Mouse (Mus musculus) forebrain, embryonic 10.5 days (tissue): ENCODE measurements around the gene Vps18. TPM values are rescaled to one million over a fixed set of nuclear protein-coding genes. Genes with fewer than 3 reads are reported as not detected.

ENCODE experiments used
- DNase-seq: peaks from one replicate; pipeline ENCODE4 v3.0.0-alpha.2; 2017; ENCODE audit warnings: low spot score; ENCODE audit errors: extremely low spot score
- H3K27ac ChIP-seq: fragments of 300-500 bp; sonication (generic); 2 replicates; pipeline ENCODE4 v1.5.1; 2016; ENCODE audit warnings: mild to moderate bottlenecking
- H3K27me3 ChIP-seq: fragments of 300-500 bp; sonication (generic); 2 replicates; pipeline ENCODE4 v1.6.1; 2016; ENCODE audit warnings: mild to moderate bottlenecking; ENCODE audit not compliant: poor library complexity, severe bottlenecking
- H3K36me3 ChIP-seq: fragments of 300-500 bp; sonication (generic); replicated peaks from 2 replicates; pipeline ENCODE4 v1.6.1; 2016; ENCODE audit warnings: mild to moderate bottlenecking, moderate library complexity
- H3K4me1 ChIP-seq: fragments of 300-500 bp; sonication (generic); 2 replicates; pipeline ENCODE4 v1.6.1; 2016
- H3K4me3 ChIP-seq: fragments of 300-500 bp; sonication (generic); 2 replicates; pipeline ENCODE4 v1.5.1; 2016; ENCODE audit warnings: mild to moderate bottlenecking, moderate library complexity
- H3K9me3 ChIP-seq: fragments of 300-500 bp; sonication (generic); 2 replicates; pipeline ENCODE4 v1.6.1; 2016; ENCODE audit warnings: mild to moderate bottlenecking, moderate library complexity
- WGBS: fragments of 180-500 bp; shearing (Covaris S2); methylation state at CpG from one replicate; pipeline ENCODE4 v1.1.7; 2016; 5-methylcytosine and 5-hydroxymethylcytosine counted together
- polyA plus RNA-seq: library from polyadenylated mRNA; unstranded; fragments of >200 nt; fragmentation: Nextera tagmentation; extraction: Ambion mirVana; gene quantifications from 2 replicates; pipeline ENCODE4 v1.2.1, GENCODE M21; 2016

The Vps18 gene
- polyA plus RNA-seq, 1 experiment from 2014 or later, result 23.0 TPM

DNA sequence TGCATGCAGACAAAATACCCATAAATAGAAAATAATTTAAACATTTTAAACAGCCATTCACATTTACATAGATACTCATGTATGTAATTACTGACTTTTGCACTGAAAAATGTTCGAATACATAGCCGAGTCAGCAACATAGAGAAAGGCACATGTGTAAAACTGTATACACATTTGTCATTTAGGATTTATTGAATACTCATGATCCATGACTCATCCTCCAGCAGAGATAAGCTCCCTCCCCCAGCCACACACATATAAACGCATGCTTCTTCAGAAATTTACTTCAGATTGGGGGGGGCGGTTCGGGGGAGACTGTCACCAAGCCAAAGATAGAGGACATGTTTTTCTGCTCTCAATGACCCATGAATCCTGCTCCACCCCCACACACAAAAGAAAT is 24.7 kb upstream of the Vps18 start:
- Histone ChIP-seq H3K36me3 (no peaks in the 10 kb centered on the region), H3K27ac (no peak overlapping the region), H3K27me3 (peaks cover 5% of the 10 kb centered on the region), H3K4me3 (no peak overlapping the region), H3K9me3 (no peaks in the 10 kb centered on the region), H3K4me1 (peaks cover 8% of the 10 kb centered on the region)
- WGBS, result 88% methylated on average over 5 of the region's 5 CpGs
- no peak for DNase-seq

DNA sequence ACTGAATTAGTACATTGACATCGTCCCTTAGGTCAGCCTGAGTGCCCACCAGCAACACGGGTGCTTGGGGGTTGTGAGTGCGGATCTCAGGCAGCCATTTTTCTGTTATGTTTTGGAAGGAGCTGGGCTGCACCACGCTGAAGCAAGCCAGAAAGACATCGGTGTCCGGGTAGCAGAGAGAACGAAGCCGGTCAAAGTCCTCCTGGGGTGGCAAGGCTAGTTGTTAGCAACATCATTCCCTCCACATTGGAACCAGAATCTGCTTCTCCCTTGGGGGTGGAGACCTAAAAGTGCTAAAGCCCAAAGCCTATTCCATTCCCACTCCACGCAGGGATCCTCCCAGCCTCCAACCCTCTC is 18.3 kb upstream of the Vps18 start:
- Histone ChIP-seq H3K4me3 (peak overlapping the region; percentile 76), H3K9me3 (no peaks in the 10 kb centered on the region), H3K27ac (no peak overlapping the region), H3K27me3 (peaks cover 28% of the 10 kb centered on the region), H3K4me1 (peaks cover 10% of the 10 kb centered on the region), H3K36me3 (no peaks in the 10 kb centered on the region)
- no peak for DNase-seq
- 49% methylated on average over 9 of the region's 9 CpGs for WGBS

DNA sequence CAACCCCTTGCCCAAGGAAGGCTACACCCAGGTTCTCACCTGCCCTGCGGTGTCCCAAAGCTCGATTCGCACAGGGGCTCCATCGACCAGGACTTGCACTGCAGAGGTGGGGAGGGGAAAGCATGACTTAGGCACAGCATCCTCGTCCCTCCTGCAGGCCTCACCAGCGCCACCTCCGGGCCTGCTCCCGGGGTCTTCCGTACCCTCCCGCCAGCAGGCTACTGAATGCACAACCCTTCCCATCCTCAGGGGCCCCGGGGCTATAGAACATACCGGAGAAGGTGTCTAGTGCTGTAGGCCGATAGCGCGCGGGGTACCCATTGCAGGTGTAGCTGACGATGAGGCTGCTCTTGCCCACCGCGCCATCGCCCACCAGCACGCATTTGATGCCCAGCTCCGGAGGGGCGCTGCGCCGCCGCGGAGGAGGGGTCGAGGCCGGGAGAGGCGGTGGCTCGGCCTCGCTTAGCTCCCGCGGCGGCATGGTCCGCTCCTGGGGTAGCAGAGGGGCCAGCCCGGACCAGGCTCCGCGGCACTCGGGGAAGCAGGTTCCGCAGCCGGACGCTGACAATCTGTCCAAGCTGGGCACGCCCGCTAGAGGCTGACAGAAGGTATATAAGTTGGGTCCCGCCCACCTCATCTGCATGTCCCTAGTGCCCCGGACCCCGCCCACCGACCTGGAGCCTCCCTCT is 17.8 kb upstream of the Vps18 start, which contains the start of gene Rhov:
Gene Rhov (minus strand): TSS at position 630 of the 689 bp plus-strand sequence.
- Histone ChIP-seq H3K4me3 (peak within 1 kb of the TSS; percentile 76), H3K27me3 (peaks cover 28% of the 10 kb centered on the region), H3K36me3 (no peaks in the 10 kb centered on the region), H3K27ac (peak within 1 kb of the TSS; percentile 72), H3K4me1 (peaks cover 10% of the 10 kb centered on the region), H3K9me3 (no peaks in the 10 kb centered on the region)
- peak; percentile 69 for DNase-seq
- WGBS, result under 1% methylated on average over 49 of the region's 49 CpGs

DNA sequence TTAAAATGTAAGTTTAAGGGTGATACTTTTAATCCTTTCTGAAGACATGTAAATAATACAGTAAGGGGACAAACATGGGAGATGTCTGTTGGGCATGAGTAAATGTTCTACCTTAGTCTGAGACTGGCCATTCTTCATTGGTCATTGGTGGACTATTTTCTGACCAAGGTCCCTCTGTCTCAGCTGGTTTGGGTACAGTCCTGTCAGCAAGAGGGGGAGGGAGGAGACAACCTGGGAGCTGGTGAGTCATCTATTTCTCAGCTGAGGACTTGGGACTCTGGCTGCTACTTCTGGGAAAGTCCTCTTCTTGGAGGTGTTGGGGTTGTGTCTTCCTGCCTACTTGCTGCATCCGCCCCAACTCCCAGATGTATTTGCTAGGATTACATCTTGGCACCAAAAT is 14.4 kb upstream of the Vps18 start:
- 90% methylated on average over 1 of the region's 1 CpGs for WGBS
- no peak for DNase-seq
- H3K4me1 ChIP-seq, result peaks cover 10% of the 10 kb centered on the region
- peaks cover 20% of the 10 kb centered on the region for H3K27me3 ChIP-seq
- no peak overlapping the region for H3K4me3 ChIP-seq
- no peaks in the 10 kb centered on the region for H3K36me3 ChIP-seq
- H3K27ac ChIP-seq, result no peak overlapping the region
- H3K9me3 ChIP-seq, result no peaks in the 10 kb centered on the region

DNA sequence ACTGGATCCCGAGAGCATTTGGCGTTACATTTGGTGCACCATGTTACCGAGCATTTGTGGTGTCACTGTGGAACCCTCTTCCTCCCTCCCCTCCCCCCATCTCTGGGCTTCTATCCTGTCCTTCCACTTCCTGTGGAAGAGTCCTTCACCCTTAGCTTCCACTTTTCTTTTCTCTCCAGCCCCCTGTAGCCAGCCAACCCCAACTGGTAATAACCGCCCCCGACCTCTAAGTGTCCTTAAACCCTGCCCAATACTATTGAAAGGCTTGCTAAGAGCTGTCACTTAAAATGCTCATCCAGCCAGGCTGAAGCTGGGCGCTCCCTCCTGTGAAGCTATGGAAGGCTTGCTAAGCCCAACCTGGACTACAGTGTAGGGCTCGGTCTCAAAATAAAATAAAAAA is 11.6 kb upstream of the Vps18 start:
- WGBS, result 82% methylated on average over 7 of the region's 7 CpGs
- H3K4me1 ChIP-seq, result no peaks in the 10 kb centered on the region
- no peak for DNase-seq
- no peaks in the 10 kb centered on the region for H3K36me3 ChIP-seq
- no peak overlapping the region for H3K27ac ChIP-seq
- no peaks in the 10 kb centered on the region for H3K9me3 ChIP-seq
- no peak overlapping the region for H3K4me3 ChIP-seq
- H3K27me3 ChIP-seq, result no peaks in the 10 kb centered on the region

DNA sequence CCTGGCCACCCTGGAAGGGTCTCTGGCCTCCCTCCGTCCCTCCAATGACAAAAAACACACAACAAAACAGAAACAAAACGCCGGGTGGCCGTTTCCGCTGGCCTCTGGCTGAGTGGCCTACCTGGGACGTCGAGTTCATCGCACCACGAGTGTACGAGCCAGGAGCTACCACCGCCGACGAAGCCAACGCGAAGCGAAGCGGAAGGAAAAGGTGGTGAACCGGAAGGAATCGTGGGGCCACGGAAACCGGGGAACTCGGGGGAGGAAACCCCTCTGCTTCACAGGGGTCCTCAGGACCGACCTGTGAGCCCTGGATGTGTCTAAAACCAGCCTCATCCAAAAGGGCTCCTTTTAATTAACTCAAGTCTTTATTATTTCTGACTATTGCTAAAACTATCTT is 10.7 kb upstream of the Vps18 start:
- WGBS, result 86% methylated on average over 23 of the region's 23 CpGs

DNA sequence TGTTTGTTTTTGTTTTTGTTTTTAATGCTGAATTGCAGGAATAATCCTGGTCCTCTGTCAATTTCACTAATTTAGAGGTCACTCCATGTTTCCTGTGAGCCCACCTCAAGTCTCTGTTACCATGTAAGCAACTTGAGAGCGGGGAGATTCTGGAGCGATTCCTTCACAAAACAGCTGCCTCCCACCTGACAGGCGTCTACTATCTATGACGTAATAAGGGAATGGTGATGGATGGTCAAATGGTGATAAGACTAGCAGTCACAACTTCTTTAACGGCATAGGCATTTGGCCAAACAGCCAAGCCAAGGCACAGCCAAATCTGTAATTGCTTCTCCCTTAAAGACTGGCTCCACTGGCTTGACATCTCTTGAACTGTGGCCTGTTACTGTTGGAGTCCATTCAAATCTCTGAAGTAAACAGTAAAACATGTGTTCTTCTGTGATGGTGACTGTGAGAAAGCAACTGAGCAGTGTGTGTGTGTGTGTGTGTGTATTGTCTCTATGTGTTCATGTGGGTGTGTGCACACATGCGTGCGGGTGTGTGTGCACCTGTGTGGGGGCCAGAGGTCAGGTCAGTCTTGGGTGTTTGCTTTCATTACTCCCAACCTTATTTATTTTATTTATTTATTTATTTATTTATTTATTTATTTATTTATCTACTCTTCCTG is 6.5 kb upstream of the Vps18 start:
- H3K4me3 ChIP-seq, result no peak overlapping the region
- no peaks in the 10 kb centered on the region for H3K27me3 ChIP-seq
- H3K9me3 ChIP-seq, result no peaks in the 10 kb centered on the region
- no peaks in the 10 kb centered on the region for H3K4me1 ChIP-seq
- 93% methylated on average over 7 of the region's 7 CpGs for WGBS
- no peaks in the 10 kb centered on the region for H3K36me3 ChIP-seq
- H3K27ac ChIP-seq, result no peak overlapping the region
- DNase-seq, result no peak

More for the DNA sequence above, 10.7 kb upstream of the Vps18 start:
- Histone ChIP-seq H3K27ac (no peak overlapping the region), H3K27me3 (no peaks in the 10 kb centered on the region), H3K4me3 (no peak overlapping the region), H3K9me3 (no peaks in the 10 kb centered on the region), H3K4me1 (no peaks in the 10 kb centered on the region), H3K36me3 (no peaks in the 10 kb centered on the region)
- DNase-seq, result no peak

DNA sequence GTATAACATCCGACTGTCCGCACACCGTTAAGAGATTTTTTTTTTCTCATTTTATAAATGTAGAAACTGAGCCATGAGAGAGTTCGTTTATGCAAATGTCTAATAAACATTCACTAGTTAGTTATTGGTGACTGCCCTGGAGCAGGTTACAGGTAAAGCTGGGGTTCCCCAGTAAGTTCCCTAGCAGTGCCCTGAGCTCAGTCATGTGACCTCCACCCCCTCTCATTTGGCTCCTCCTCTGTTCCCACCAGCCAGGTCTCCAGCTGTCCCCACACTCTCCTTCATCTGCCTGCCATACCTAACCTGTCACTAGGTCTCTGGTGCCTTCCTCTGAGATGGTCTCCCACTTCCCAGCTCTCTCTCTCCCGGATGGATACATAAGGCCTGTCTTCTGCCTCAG is 1.2 kb upstream of the Vps18 start:
- no peak for DNase-seq
- peaks cover 20% of the 10 kb centered on the region for H3K4me1 ChIP-seq
- H3K36me3 ChIP-seq, result peaks cover 26% of the 10 kb centered on the region
- H3K9me3 ChIP-seq, result no peaks in the 10 kb centered on the region
- WGBS, result 84% methylated on average over 5 of the region's 5 CpGs
- peaks cover 8% of the 10 kb centered on the region for H3K27me3 ChIP-seq
- H3K4me3 ChIP-seq, result no peak overlapping the region
- no peak overlapping the region for H3K27ac ChIP-seq

DNA sequence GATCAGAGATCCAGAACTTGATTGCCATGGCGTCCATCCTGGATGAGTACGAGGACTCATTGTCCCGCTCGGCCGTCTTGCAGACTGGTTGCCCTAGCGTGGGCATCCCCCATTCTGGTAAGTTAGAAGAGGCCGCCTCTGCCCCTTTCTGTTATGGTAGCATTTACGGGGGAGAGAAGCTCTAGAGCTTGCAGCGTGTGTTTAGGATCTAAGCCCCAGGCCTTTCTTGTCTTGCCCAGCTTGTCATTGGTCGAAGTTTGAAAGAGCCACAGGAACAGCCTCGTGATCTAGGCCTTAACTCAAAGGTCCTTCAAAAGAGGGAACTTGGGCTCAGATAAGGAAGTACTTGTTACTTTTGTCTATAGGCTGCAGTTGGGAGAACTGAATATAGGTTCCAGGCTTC is 475 bp downstream of the Vps18 start:
- no peak for DNase-seq
- 4% methylated on average over 11 of the region's 11 CpGs for WGBS

DNA sequence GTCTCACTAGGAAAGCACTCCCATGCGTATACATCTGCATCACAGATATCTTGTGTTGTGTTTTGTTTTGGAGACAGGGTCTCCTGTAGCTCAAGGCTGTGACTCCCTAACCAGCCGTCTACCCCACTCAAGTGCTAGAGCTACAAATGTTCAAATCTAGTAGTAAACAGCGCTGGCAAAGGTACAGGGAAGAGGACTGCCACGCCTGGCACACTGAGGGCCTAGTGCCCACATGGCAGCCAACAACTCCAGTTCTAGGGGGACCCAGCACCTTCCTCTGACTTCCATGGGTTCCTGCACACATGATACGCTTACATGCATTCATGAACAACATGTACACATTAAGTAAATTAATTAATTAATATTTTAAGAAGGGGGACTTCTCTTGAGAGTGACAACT is 3.7 kb downstream of the Vps18 start:
- peaks cover 7% of the 10 kb centered on the region for H3K27me3 ChIP-seq
- H3K4me1 ChIP-seq, result peaks cover 20% of the 10 kb centered on the region
- H3K36me3 ChIP-seq, result peaks cover 70% of the 10 kb centered on the region
- 93% methylated on average over 5 of the region's 5 CpGs for WGBS
- H3K27ac ChIP-seq, result no peak overlapping the region
- DNase-seq, result no peak
- no peaks in the 10 kb centered on the region for H3K9me3 ChIP-seq
- H3K4me3 ChIP-seq, result no peak overlapping the region

More for the DNA sequence above, 475 bp downstream of the Vps18 start:
- Histone ChIP-seq H3K4me1 (peaks cover 20% of the 10 kb centered on the region), H3K27me3 (peaks cover 8% of the 10 kb centered on the region), H3K36me3 (peaks cover 42% of the 10 kb centered on the region), H3K27ac (peak overlapping the region; percentile 85), H3K9me3 (no peaks in the 10 kb centered on the region), H3K4me3 (peak overlapping the region; percentile 82)

DNA sequence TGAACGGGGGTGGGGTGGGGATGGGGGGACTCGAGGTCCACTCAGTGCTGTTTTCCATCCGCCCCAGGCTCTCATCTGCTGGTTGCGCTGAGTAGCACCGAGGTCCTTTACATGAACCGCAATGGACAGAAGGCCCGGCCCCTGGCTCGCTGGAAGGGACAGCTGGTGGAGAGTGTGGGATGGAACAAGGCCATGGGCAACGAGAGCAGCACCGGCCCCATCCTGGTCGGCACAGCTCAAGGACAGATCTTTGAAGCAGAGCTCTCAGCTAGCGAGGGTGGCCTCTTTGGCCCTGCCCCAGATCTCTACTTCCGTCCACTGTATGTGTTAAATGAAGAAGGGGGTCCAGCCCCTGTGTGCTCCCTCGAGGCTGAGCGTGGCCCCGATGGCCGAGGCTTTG is 4.3 kb downstream of the Vps18 start:
- no peak overlapping the region for H3K27ac ChIP-seq
- H3K4me1 ChIP-seq, result peaks cover 17% of the 10 kb centered on the region
- H3K9me3 ChIP-seq, result no peaks in the 10 kb centered on the region
- peaks cover 76% of the 10 kb centered on the region for H3K36me3 ChIP-seq
- 0 out of 2 replicates have a peak, but pooled peaks cover 1% of the 10 kb centered on the region for H3K27me3 ChIP-seq
- WGBS, result 91% methylated on average over 17 of the region's 17 CpGs
- DNase-seq, result no peak
- no peak overlapping the region for H3K4me3 ChIP-seq

DNA sequence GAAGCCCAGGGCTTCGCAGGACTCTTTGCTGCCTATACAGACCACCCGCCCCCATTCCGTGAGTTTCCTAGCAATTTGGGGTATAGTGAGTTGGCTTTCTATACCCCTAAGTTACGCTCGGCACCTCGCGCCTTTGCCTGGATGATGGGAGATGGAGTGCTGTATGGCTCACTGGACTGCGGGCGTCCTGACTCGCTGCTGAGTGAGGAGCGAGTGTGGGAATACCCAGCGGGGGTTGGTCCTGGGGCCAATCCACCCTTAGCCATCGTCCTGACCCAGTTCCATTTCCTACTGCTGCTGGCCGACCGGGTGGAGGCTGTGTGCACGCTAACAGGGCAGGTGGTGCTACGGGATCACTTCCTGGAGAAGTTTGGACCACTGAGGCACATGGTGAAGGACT is 4.8 kb downstream of the Vps18 start:
- no peak overlapping the region for H3K27ac ChIP-seq
- H3K27me3 ChIP-seq, result no peaks in the 10 kb centered on the region
- no peak overlapping the region for H3K4me3 ChIP-seq
- peaks cover 80% of the 10 kb centered on the region for H3K36me3 ChIP-seq
- 94% methylated on average over 17 of the region's 17 CpGs for WGBS
- peaks cover 12% of the 10 kb centered on the region for H3K4me1 ChIP-seq
- DNase-seq, result no peak
- H3K9me3 ChIP-seq, result no peaks in the 10 kb centered on the region

DNA sequence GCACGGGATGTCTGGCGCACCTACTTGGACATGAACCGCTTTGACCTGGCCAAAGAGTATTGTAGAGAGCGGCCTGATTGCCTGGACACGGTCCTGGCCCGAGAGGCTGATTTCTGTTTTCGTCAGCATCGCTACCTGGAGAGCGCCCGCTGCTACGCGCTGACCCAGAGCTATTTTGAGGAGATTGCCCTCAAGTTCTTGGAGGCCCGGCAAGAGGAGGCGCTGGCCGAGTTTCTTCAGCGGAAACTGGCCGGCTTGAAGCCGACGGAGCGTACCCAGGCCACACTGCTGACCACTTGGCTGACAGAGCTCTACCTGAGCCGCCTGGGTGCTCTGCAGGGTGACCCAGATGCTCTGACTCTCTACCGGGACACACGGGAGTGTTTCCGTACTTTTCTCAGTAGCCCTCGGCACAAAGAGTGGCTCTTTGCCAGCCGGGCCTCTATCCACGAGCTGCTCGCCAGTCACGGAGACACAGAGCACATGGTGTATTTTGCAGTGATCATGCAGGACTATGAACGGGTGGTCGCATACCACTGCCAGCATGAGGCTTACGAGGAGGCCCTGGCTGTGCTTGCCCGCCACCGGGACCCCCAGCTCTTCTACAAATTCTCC is 5.3 kb downstream of the Vps18 start:
- Histone ChIP-seq H3K27me3 (no peaks in the 10 kb centered on the region), H3K4me3 (no peak overlapping the region), H3K36me3 (peaks cover 86% of the 10 kb centered on the region), H3K9me3 (no peaks in the 10 kb centered on the region), H3K27ac (no peak overlapping the region), H3K4me1 (peaks cover 12% of the 10 kb centered on the region)
- DNase-seq, result no peak
- WGBS, result 95% methylated on average over 34 of the region's 34 CpGs
